Mouse (Mus musculus) limb, embryonic 10.5 days (tissue): ENCODE results near the gene Crb1. TPM values are rescaled to one million over a fixed set of nuclear protein-coding genes. Genes with fewer than 3 reads are reported as not detected.
"Not testable (repeated sequence)": the region's sequence is repeated elsewhere in the genome, so short reads cannot be mapped to it uniquely, and the experiment has no call there.

Experiments used
- DNase-seq: peaks from one replicate; pipeline ENCODE4 v3.0.0-alpha.2; 2017; ENCODE audit warnings: low spot score
- H3K27ac ChIP-seq: fragments of 300-500 bp; sonication (generic); 2 replicates; pipeline ENCODE4 v1.5.1; 2016; ENCODE audit warnings: mild to moderate bottlenecking
- H3K27me3 ChIP-seq: fragments of 300-500 bp; sonication (generic); 2 replicates; pipeline ENCODE4 v1.6.1; 2016; ENCODE audit warnings: low read depth, mild to moderate bottlenecking; ENCODE audit not compliant: poor library complexity, severe bottlenecking
- H3K36me3 ChIP-seq: fragments of 300-500 bp; sonication (generic); 2 replicates; pipeline ENCODE4 v1.6.1; 2016; ENCODE audit warnings: mild to moderate bottlenecking, moderate library complexity
- H3K4me1 ChIP-seq: fragments of 300-500 bp; sonication (generic); 2 replicates; pipeline ENCODE4 v1.6.1; 2016
- H3K4me3 ChIP-seq: fragments of 300-500 bp; sonication (generic); 2 replicates; pipeline ENCODE4 v1.5.1; 2016; ENCODE audit warnings: mild to moderate bottlenecking, moderate library complexity
- H3K9me3 ChIP-seq: fragments of 300-500 bp; sonication (generic); replicated peaks from 2 replicates; pipeline ENCODE4 v1.6.1; 2016; ENCODE audit warnings: mild to moderate bottlenecking
- WGBS: fragments of 180-500 bp; shearing (Covaris S2); methylation state at CpG from one replicate; pipeline ENCODE4 v1.1.7; 2016; 5-methylcytosine and 5-hydroxymethylcytosine counted together
- polyA plus RNA-seq: library from polyadenylated mRNA; unstranded; fragments of >200 nt; fragmentation: Nextera tagmentation; extraction: Ambion mirVana; gene quantifications from 2 replicates; pipeline ENCODE4 v1.2.1, GENCODE M21; 2016

Gene Crb1
- polyA plus RNA-seq, 1 experiment from 2014 or later = 0.44 TPM

GRCm38 (mm10) chr1:139314297-139314874 lies 62.5 kb downstream of the Crb1 start:
- Histone ChIP-seq H3K27me3 (no peaks in the 10 kb centered on the region), H3K4me3 (no peak overlapping the region), H3K36me3 (no peaks in the 10 kb centered on the region), H3K27ac (no peak overlapping the region), H3K4me1 (0 out of 2 replicates have a peak, but pooled peaks cover 2% of the 10 kb centered on the region), H3K9me3 (no peaks in the 10 kb centered on the region)
- no peak for DNase-seq
- WGBS = 86% methylated on average over 4 of the region's 4 CpGs

- no peak for DNase-seq
- no peak overlapping the region for H3K4me3 ChIP-seq
- WGBS = 85% methylated on average over 4 of the region's 4 CpGs
- H3K36me3 ChIP-seq = no peaks in the 10 kb centered on the region
- H3K4me1 ChIP-seq = no peaks in the 10 kb centered on the region
- H3K9me3 ChIP-seq = no peaks in the 10 kb centered on the region
- no peaks in the 10 kb centered on the region for H3K27me3 ChIP-seq
- H3K27ac ChIP-seq = no peak overlapping the region
These were observed 68.0 kb downstream of the Crb1 start for GRCm38 (mm10) chr1:139308915-139309314.

- H3K9me3 ChIP-seq, H3K4me3 ChIP-seq, DNase-seq, H3K36me3 ChIP-seq, H3K27me3 ChIP-seq, H3K27ac ChIP-seq, H3K4me1 ChIP-seq: not testable (repeated sequence)
These were observed 74.4 kb downstream of the Crb1 start for GRCm38 (mm10) chr1:139302519-139302918.

- WGBS = 89% methylated on average over 5 of the region's 5 CpGs
- Histone ChIP-seq H3K4me3 (no peak overlapping the region), H3K27ac (no peak overlapping the region), H3K9me3 (no peaks in the 10 kb centered on the region), H3K27me3 (no peaks in the 10 kb centered on the region), H3K4me1 (no peaks in the 10 kb centered on the region), H3K36me3 (no peaks in the 10 kb centered on the region)
- DNase-seq = no peak
These were observed 75.1 kb downstream of the Crb1 start for GRCm38 (mm10) chr1:139301830-139302229.

GRCm38 (mm10) chr1:139292023-139292422 lies 84.9 kb downstream of the Crb1 start:
- H3K4me3 ChIP-seq = no peak overlapping the region
- H3K27ac ChIP-seq = no peak overlapping the region
- H3K9me3 ChIP-seq = no peaks in the 10 kb centered on the region
- H3K4me1 ChIP-seq = no peaks in the 10 kb centered on the region
- WGBS = 86% methylated on average over 4 of the region's 4 CpGs
- no peaks in the 10 kb centered on the region for H3K27me3 ChIP-seq
- DNase-seq = no peak
- no peaks in the 10 kb centered on the region for H3K36me3 ChIP-seq

- no peak for DNase-seq
These were observed 85.3 kb downstream of the Crb1 start for GRCm38 (mm10) chr1:139291593-139291992.

GRCm38 (mm10) chr1:139276619-139277320 lies 100.1 kb downstream of the Crb1 start:
- DNase-seq = no peak
- Histone ChIP-seq H3K9me3 (no peaks in the 10 kb centered on the region), H3K36me3 (no peaks in the 10 kb centered on the region), H3K4me1 (no peaks in the 10 kb centered on the region), H3K27me3 (no peaks in the 10 kb centered on the region), H3K4me3 (no peak overlapping the region), H3K27ac (no peak overlapping the region)
- WGBS = 88% methylated on average over 4 of the region's 4 CpGs

More at GRCm38 (mm10) chr1:139291593-139291992, 85.3 kb downstream of the Crb1 start:
- Histone ChIP-seq H3K27ac (no peak overlapping the region), H3K4me1 (no peaks in the 10 kb centered on the region), H3K4me3 (no peak overlapping the region), H3K36me3 (no peaks in the 10 kb centered on the region), H3K27me3 (no peaks in the 10 kb centered on the region), H3K9me3 (no peaks in the 10 kb centered on the region)
- WGBS = 56% methylated on average over 1 of the region's 1 CpGs

GRCm38 (mm10) chr1:139267844-139268243 lies 109.1 kb downstream of the Crb1 start:
- DNase-seq = peak; percentile 56
- 21% methylated on average over 6 of the region's 6 CpGs for WGBS
- no peaks in the 10 kb centered on the region for H3K27me3 ChIP-seq
- no peak overlapping the region for H3K4me3 ChIP-seq
- H3K36me3 ChIP-seq = no peaks in the 10 kb centered on the region
- no peaks in the 10 kb centered on the region for H3K4me1 ChIP-seq
- H3K27ac ChIP-seq = no peak overlapping the region
- H3K9me3 ChIP-seq = no peaks in the 10 kb centered on the region

GRCm38 (mm10) chr1:139264245-139264644 lies 112.7 kb downstream of the Crb1 start:
- no peak overlapping the region for H3K4me3 ChIP-seq
- H3K27me3 ChIP-seq = no peaks in the 10 kb centered on the region
- no peaks in the 10 kb centered on the region for H3K4me1 ChIP-seq
- no peaks in the 10 kb centered on the region for H3K9me3 ChIP-seq
- H3K27ac ChIP-seq = no peak overlapping the region
- no peaks in the 10 kb centered on the region for H3K36me3 ChIP-seq
- DNase-seq = no peak
- 88% methylated on average over 1 of the region's 1 CpGs for WGBS

GRCm38 (mm10) chr1:139263158-139263557 lies 113.7 kb downstream of the Crb1 start:
- H3K36me3 ChIP-seq = no peaks in the 10 kb centered on the region
- no peak overlapping the region for H3K4me3 ChIP-seq
- H3K27me3 ChIP-seq = no peaks in the 10 kb centered on the region
- 73% methylated on average over 1 of the region's 1 CpGs for WGBS
- no peaks in the 10 kb centered on the region for H3K4me1 ChIP-seq
- no peaks in the 10 kb centered on the region for H3K9me3 ChIP-seq
- DNase-seq = no peak
- no peak overlapping the region for H3K27ac ChIP-seq

- DNase-seq = no peak
- no peaks in the 10 kb centered on the region for H3K9me3 ChIP-seq
- H3K4me3 ChIP-seq = no peak overlapping the region
- H3K27ac ChIP-seq = no peak overlapping the region
- H3K36me3 ChIP-seq = no peaks in the 10 kb centered on the region
- H3K27me3 ChIP-seq = no peaks in the 10 kb centered on the region
- H3K4me1 ChIP-seq = no peaks in the 10 kb centered on the region
- WGBS = 85% methylated on average over 7 of the region's 7 CpGs
These were observed 121.3 kb downstream of the Crb1 start for GRCm38 (mm10) chr1:139255581-139255980.

- Histone ChIP-seq H3K9me3 (no peaks in the 10 kb centered on the region), H3K27me3 (no peaks in the 10 kb centered on the region), H3K4me3 (no peak overlapping the region), H3K36me3 (no peaks in the 10 kb centered on the region), H3K4me1 (peaks cover 15% of the 10 kb centered on the region), H3K27ac (no peak overlapping the region)
- DNase-seq = no peak
- 90% methylated on average over 3 of the region's 3 CpGs for WGBS
These were observed 124.9 kb downstream of the Crb1 start for GRCm38 (mm10) chr1:139252041-139252440.

GRCm38 (mm10) chr1:139249159-139249558 lies 127.7 kb downstream of the Crb1 start:
- no peaks in the 10 kb centered on the region for H3K9me3 ChIP-seq
- H3K27me3 ChIP-seq = no peaks in the 10 kb centered on the region
- no peak for DNase-seq
- WGBS = 85% methylated on average over 6 of the region's 6 CpGs
- H3K36me3 ChIP-seq = no peaks in the 10 kb centered on the region
- H3K4me1 ChIP-seq = peaks cover 21% of the 10 kb centered on the region
- H3K4me3 ChIP-seq = no peak overlapping the region
- H3K27ac ChIP-seq = no peak overlapping the region
